Mouse (Mus musculus) heart, postnatal 0 days (tissue): ENCODE measurements around the gene Krtap4-6. TPM values are rescaled to one million over a fixed set of nuclear protein-coding genes. Genes with fewer than 3 reads are reported as not detected.
"Not testable (repeated sequence)": the region's sequence is repeated elsewhere in the genome, so short reads cannot be mapped to it uniquely, and the experiment has no call there.

Experiments used
- ATAC-seq: fragments of 200-750 bp; cut with Nextera tagmentation; 2 replicates; pipeline ENCODE4 v1.8.0; 2017; ENCODE audit warnings: low read depth, moderate number of reproducible peaks, moderate library complexity; ENCODE audit not compliant: insufficient read depth
- DNase-seq: peaks from one replicate; pipeline ENCODE4 v3.0.0-alpha.2; 2016; ENCODE audit warnings: low spot score
- H3K27ac ChIP-seq: fragments of 300-500 bp; sonication (generic); 2 replicates; pipeline ENCODE4 v1.5.1; 2014; ENCODE audit warnings: low read depth, mild to moderate bottlenecking
- H3K27me3 ChIP-seq: fragments of 300-500 bp; sonication (generic); 2 replicates; pipeline ENCODE4 v1.6.1; 2014; ENCODE audit warnings: low read length, mixed read lengths; ENCODE audit not compliant: control insufficient read depth, insufficient read depth
- H3K36me3 ChIP-seq: fragments of 300-500 bp; sonication (generic); replicated peaks from 2 replicates; pipeline ENCODE4 v1.6.1; 2014; ENCODE audit warnings: low read length, mixed read lengths; ENCODE audit not compliant: control insufficient read depth, insufficient read depth
- H3K4me1 ChIP-seq: fragments of 300-500 bp; sonication (generic); 2 replicates; pipeline ENCODE4 v1.6.1; 2014; ENCODE audit warnings: antibody characterized with exemption; ENCODE audit not compliant: control insufficient read depth, insufficient read depth
- H3K4me2 ChIP-seq: fragments of 300-500 bp; sonication (generic); 2 replicates; pipeline ENCODE4 v1.6.1; 2014; ENCODE audit warnings: low read depth, mild to moderate bottlenecking, low read length, moderate library complexity
- H3K4me3 ChIP-seq: fragments of 300-500 bp; sonication (generic); 2 replicates; pipeline ENCODE4 v1.5.1; 2014; ENCODE audit warnings: low read depth, low read length
- H3K9ac ChIP-seq: fragments of 300-500 bp; sonication (generic); replicated peaks from 2 replicates; pipeline ENCODE4 v1.6.1; 2014; ENCODE audit warnings: low read depth, low read length, mixed read lengths
- H3K9me3 ChIP-seq: fragments of 300-500 bp; sonication (generic); replicated peaks from 2 replicates; pipeline ENCODE4 v1.6.1; 2016; ENCODE audit warnings: low read length; ENCODE audit not compliant: control insufficient read depth
- CTCF ChIP-seq: IDR thresholded peaks from 2 replicates; pipeline ENCODE4 v1.5.1; 2016; ENCODE audit warnings: antibody characterized with exemption, control low read depth, low read depth
- EP300 ChIP-seq: IDR thresholded peaks from 2 replicates; pipeline ENCODE4 v1.6.1; 2016; ENCODE audit warnings: antibody characterized with exemption, low read depth
- WGBS: fragments of 180-500 bp; shearing (Covaris S2); extraction: QIAGEN DNeasy Blood & Tissue Kit; methylation state at CpG from one replicate; pipeline ENCODE4 v1.1.7; 2014; 5-methylcytosine and 5-hydroxymethylcytosine counted together
- polyA plus RNA-seq: library from polyadenylated mRNA; unstranded; fragments of >200 nt; fragmentation: Nextera tagmentation; extraction: Ambion mirVana; gene quantifications from 2 replicates; pipeline ENCODE4 v1.2.1, GENCODE M21; 2015
- total RNA-seq: library from RNA; depleted of rRNA; stranded (reverse); fragments of >200 nt; gene quantifications from 2 replicates; pipeline ENCODE4 v1.2.3, GENCODE M21; 2014; ENCODE audit warnings: low replicate concordance; rRNA removed

Gene Krtap4-6
- not detected in 2 replicates for total RNA-seq
- not detected in 2 replicates for polyA plus RNA-seq

DNA sequence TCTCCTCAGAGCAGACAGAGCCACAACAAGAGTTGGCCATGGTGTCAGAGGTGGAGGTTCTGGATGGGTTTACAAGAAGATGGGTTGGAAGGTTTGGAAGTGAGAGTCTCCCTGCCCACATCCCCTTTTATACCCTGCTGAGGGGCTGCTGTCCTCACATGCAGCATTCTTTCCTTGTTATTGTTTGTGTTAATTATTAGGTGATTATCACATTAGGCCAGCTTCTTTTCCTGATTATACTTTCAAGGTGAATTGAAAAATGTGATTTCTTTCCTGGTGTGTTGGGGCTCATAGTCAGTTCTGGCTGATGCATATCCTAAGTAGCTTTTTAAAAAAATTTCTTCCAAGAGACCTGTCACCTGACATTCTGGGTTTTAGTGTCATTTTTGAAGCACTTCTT lies at the start of gene Krtap4-6:
Krtap4-6 (minus strand) TSS at position 101 of the 400 bp plus-strand sequence.
- H3K27me3 ChIP-seq = no peaks in the 10 kb centered on the region
- H3K9ac ChIP-seq = no peak within 1 kb of the TSS
- no peaks in the 10 kb centered on the region for H3K36me3 ChIP-seq
- no peak for TF ChIP-seq CTCF
- no peak for TF ChIP-seq EP300
- H3K4me1 ChIP-seq = no peaks in the 10 kb centered on the region
- H3K27ac ChIP-seq = no peak within 1 kb of the TSS
- no peaks in the 10 kb centered on the region for H3K9me3 ChIP-seq
- DNase-seq = no peak
- H3K4me2 ChIP-seq = no peak within 1 kb of the TSS
- H3K4me3 ChIP-seq = no peak within 1 kb of the TSS
- no peak for ATAC-seq

DNA sequence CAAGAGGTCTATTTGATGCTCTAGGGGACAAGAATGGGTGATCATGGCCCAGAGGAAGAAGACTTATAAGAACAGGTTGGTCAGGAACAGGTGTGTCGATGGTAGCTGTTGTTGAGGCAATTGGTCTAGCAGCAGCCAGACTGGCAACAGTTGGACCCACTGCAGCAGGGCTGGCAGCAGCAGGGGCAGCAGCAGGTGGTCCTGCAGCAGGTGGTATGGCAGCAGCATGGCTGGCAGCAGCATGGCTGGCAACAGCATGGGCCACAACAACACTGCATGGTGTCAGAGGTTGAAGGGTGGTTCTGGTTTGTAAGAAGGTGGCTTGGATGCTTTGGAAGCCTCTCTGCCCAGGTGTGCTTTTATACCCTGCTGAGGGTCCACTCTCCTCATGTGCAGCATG lies 24.7 kb upstream of the Krtap4-6 start, which contains the start of gene Gm14190:
Gm14190 (minus strand) TSS at position 278 of the 400 bp plus-strand sequence.
- TF ChIP-seq CTCF (no peak), EP300 (no peak)
- 74% methylated on average over 1 of the region's 1 CpGs for WGBS
- no peak for ATAC-seq
- H3K27me3 ChIP-seq = no peaks in the 10 kb centered on the region
- no peaks in the 10 kb centered on the region for H3K36me3 ChIP-seq
- H3K4me1 ChIP-seq = no peaks in the 10 kb centered on the region
- no peaks in the 10 kb centered on the region for H3K9me3 ChIP-seq
- H3K4me2 ChIP-seq = no peak within 1 kb of the TSS
- H3K27ac ChIP-seq = no peak within 1 kb of the TSS
- H3K4me3 ChIP-seq = no peak within 1 kb of the TSS
- DNase-seq = no peak
- no peak within 1 kb of the TSS for H3K9ac ChIP-seq

DNA sequence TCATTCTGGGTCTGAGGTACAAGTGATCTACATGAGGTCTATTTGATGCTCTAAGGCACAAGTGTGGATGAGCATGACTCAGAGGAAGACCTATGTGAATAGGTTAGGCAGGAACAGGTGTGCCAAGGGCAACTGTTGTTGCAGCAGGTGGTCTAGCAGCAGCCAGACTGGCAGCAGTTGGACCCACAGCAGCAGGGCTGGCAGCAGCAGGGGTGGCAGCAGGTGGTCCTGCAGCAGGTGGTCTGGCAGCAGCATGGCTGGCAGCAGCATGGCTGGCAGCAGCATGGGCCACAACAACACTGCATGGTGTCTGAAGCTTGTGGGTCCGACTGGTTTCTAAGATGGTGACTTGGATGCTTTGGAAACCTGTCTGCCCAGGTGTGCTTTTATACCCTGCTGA lies 19.5 kb upstream of the Krtap4-6 start:
- not testable (repeated sequence) for H3K9me3 ChIP-seq, H3K36me3 ChIP-seq, DNase-seq, H3K4me3 ChIP-seq, H3K27ac ChIP-seq, H3K4me1 ChIP-seq, ATAC-seq, H3K9ac ChIP-seq, H3K27me3 ChIP-seq, H3K4me2 ChIP-seq
- 50% methylated on average over 1 of the region's 1 CpGs for WGBS

DNA sequence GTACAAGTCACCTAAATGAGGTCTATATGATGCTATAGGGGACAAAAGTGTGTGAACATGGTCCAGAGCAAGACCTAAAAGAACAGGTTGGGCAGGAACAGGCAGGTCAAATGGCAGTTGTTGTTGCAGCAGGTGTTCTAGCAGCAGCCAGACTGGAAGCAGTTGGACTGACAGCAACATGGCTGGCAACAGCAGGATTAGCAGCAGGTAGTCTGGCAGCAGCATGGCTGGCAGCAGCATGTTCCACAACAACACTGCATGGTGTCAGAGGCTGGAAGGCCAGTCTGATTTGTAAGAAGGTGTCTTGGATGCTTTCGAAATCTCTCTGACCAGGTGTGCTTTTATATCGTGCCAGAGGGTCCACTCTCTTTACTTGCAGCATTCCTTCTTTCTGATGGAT lies 17.7 kb upstream of the Krtap4-6 start:
- no peak for TF ChIP-seq CTCF
- no peak for TF ChIP-seq EP300
- ATAC-seq (no peak), DNase-seq (no peak)
- Histone ChIP-seq H3K9me3 (no peaks in the 10 kb centered on the region), H3K27me3 (no peaks in the 10 kb centered on the region), H3K27ac (no peak overlapping the region), H3K9ac (no peak overlapping the region), H3K4me2 (no peak overlapping the region), H3K4me1 (no peaks in the 10 kb centered on the region), H3K4me3 (no peak overlapping the region), H3K36me3 (no peaks in the 10 kb centered on the region)
- 75% methylated on average over 2 of the region's 2 CpGs for WGBS

DNA sequence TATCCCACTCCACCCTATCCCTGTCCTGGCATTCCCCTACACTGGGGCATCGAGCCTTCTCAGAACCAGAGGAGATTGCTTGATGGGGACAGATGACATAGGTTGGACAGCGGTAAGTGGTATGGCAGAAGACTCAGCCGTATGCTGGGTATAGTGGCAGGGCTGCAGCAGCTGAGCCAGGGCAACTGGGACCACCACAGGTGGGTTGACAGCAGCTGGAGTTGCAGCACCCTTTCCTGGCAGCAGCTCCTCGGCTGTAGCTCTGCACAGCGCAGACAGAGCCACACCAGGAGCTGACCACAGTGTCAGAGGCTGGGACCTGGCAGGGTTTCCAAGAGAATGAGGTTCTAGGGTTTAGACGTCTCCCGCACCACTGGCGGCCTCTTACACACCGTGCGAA lies 3.0 kb downstream of the Krtap4-6 start:
- Histone ChIP-seq H3K27me3 (no peaks in the 10 kb centered on the region), H3K27ac (no peak overlapping the region), H3K9me3 (no peaks in the 10 kb centered on the region), H3K36me3 (no peaks in the 10 kb centered on the region), H3K4me3 (no peak overlapping the region), H3K4me2 (no peak overlapping the region), H3K9ac (no peak overlapping the region), H3K4me1 (no peaks in the 10 kb centered on the region)
- ATAC-seq (no peak), DNase-seq (no peak)
- TF ChIP-seq CTCF (no peak), EP300 (no peak)
- 84% methylated on average over 10 of the region's 10 CpGs for WGBS

DNA sequence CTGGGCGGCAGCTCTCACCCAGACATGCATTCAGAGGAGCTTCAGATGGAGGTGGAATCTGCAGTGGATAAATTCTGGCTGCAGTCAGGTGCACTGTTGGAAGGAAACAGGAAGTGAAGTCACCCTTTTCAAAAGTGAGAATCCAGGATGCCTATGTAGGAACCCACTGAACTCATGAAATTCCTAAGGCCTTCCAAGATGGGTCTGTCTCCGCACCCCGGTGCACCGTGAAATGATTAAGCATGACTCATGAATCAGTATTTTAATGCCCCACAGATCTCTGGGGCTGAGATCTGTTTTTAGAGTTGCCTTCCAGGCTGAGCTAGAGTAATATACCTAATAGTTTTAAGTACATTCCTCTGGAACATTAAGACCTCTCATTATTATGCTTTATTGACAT lies 6.5 kb downstream of the Krtap4-6 start:
- no peaks in the 10 kb centered on the region for H3K36me3 ChIP-seq
- H3K27me3 ChIP-seq = no peaks in the 10 kb centered on the region
- WGBS = 72% methylated on average over 4 of the region's 4 CpGs
- DNase-seq (no peak), ATAC-seq (no peak)
- no peaks in the 10 kb centered on the region for H3K4me1 ChIP-seq
- H3K9me3 ChIP-seq = no peaks in the 10 kb centered on the region
- H3K4me3 ChIP-seq = no peak overlapping the region
- no peak overlapping the region for H3K9ac ChIP-seq
- no peak for TF ChIP-seq CTCF
- TF ChIP-seq EP300 = no peak
- H3K4me2 ChIP-seq = no peak overlapping the region
- H3K27ac ChIP-seq = no peak overlapping the region

DNA sequence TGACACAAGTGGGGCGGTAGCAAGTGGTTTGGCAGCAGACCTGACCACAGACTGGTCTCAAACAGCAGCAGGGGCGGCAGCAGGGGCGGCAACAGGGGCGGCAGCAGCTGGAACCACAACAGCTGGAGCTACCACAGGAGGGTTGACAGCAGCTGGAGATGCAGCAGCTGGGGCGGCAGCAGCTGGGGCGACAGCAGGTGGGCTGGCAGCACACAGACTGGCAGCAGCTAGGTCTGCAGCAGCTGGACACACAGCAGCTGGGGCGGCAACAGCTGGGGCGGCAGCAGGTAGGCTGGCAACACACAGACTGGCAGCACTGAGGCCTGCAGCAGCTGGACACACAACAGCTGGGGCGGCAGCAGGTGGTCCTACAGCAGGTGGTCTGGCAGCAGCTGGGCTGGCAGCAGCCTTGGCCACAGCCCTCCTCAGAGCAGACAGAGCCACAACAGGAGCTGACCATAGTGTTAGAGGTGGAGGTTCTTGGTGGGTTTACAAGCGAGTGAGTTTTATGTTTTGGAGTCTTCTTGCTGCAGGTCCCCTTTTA lies 7.2 kb downstream of the Krtap4-6 start, which contains the start of gene Gm11563:
Gm11563 (minus strand) TSS at position 494 of the 544 bp plus-strand sequence.
- 61% methylated on average over 10 of the region's 10 CpGs for WGBS
- not testable (repeated sequence) for ATAC-seq, H3K36me3 ChIP-seq, H3K4me2 ChIP-seq, H3K9ac ChIP-seq, H3K27ac ChIP-seq, H3K4me3 ChIP-seq, H3K4me1 ChIP-seq, DNase-seq, H3K9me3 ChIP-seq, H3K27me3 ChIP-seq
